Mouse (Mus musculus) hindbrain, postnatal 0 days (tissue): Measurements from ENCODE around the gene Msmb. TPM values are rescaled to one million over a fixed set of nuclear protein-coding genes. Genes with fewer than 3 reads are reported as not detected.

Source experiments
- ATAC-seq: fragments of 200-750 bp; cut with Nextera tagmentation; 2 replicates; pipeline ENCODE4 v1.8.0; 2017; ENCODE audit warnings: mild to moderate bottlenecking, moderate TSS enrichment, moderate library complexity
- DNase-seq: peaks from one replicate; pipeline ENCODE4 v3.0.0-alpha.2; 2015; ENCODE audit warnings: low spot score
- H3K27ac ChIP-seq: fragments of 300-500 bp; sonication (generic); 2 replicates; pipeline ENCODE4 v1.5.1; 2014; ENCODE audit warnings: mild to moderate bottlenecking
- H3K27me3 ChIP-seq: fragments of 300-500 bp; sonication (generic); 2 replicates; pipeline ENCODE4 v1.6.1; 2014; ENCODE audit warnings: low read length, mixed read lengths; ENCODE audit not compliant: insufficient read depth
- H3K36me3 ChIP-seq: fragments of 300-500 bp; sonication (generic); 2 replicates; pipeline ENCODE4 v1.6.1; 2014; ENCODE audit warnings: low read length, mixed read lengths; ENCODE audit not compliant: insufficient read depth
- H3K4me1 ChIP-seq: fragments of 300-500 bp; sonication (generic); 2 replicates; pipeline ENCODE4 v1.6.1; 2014; ENCODE audit warnings: antibody characterized with exemption, low read length, mixed read lengths; ENCODE audit not compliant: insufficient read depth
- H3K4me2 ChIP-seq: fragments of 300-500 bp; sonication (generic); 2 replicates; pipeline ENCODE4 v1.6.1; 2014; ENCODE audit warnings: low read depth, mild to moderate bottlenecking, low read length, moderate library complexity, mixed read lengths
- H3K4me3 ChIP-seq: fragments of 300-500 bp; sonication (generic); 2 replicates; pipeline ENCODE4 v1.5.1; 2014; ENCODE audit warnings: low read length
- H3K9ac ChIP-seq: fragments of 300-500 bp; sonication (generic); replicated peaks from 2 replicates; pipeline ENCODE4 v1.6.1; 2014; ENCODE audit warnings: mild to moderate bottlenecking, low read length, moderate library complexity, mixed read lengths
- H3K9me3 ChIP-seq: fragments of 300-500 bp; sonication (generic); 2 replicates; pipeline ENCODE4 v1.6.1; 2016; ENCODE audit warnings: low read length, mixed read lengths
- CTCF ChIP-seq: IDR thresholded peaks from 2 replicates; pipeline ENCODE4 v1.5.1; 2016; ENCODE audit warnings: antibody characterized with exemption, control low read depth, low read depth
- WGBS: fragments of 180-500 bp; shearing (Covaris S2); extraction: QIAGEN DNeasy Blood & Tissue Kit; methylation state at CpG from one replicate; pipeline ENCODE4 v1.1.7; 2014; 5-methylcytosine and 5-hydroxymethylcytosine counted together
- polyA plus RNA-seq: library from polyadenylated mRNA; unstranded; fragments of >200 nt; fragmentation: Nextera tagmentation; extraction: Ambion mirVana; gene quantifications from 2 replicates; pipeline ENCODE4 v1.2.1, GENCODE M21; 2015
- total RNA-seq: library from RNA; depleted of rRNA; stranded (reverse); fragments of >200 nt; gene quantifications from 2 replicates; pipeline ENCODE4 v1.2.3, GENCODE M21; 2014

Gene Msmb
- total and polyA plus RNA-seq, 2 experiments from 2014 or later, result not detected

- H3K4me1 ChIP-seq, result 0 out of 2 replicates have a peak, but pooled peaks cover 5% of the 10 kb centered on the region
- DNase-seq, result no peak
- H3K9ac ChIP-seq, result no peak overlapping the region
- TF ChIP-seq CTCF, result no peak
- H3K36me3 ChIP-seq, result no peaks in the 10 kb centered on the region
- H3K4me2 ChIP-seq, result no peak overlapping the region
- WGBS, result 92% methylated on average over 8 of the region's 8 CpGs
- no peak for ATAC-seq
- H3K9me3 ChIP-seq, result no peaks in the 10 kb centered on the region
- no peaks in the 10 kb centered on the region for H3K27me3 ChIP-seq
- H3K27ac ChIP-seq, result no peak overlapping the region
- H3K4me3 ChIP-seq, result no peak overlapping the region
Measured at GRCm38 (mm10) chr14:32164173-32165051, 22.6 kb downstream of the Msmb start.

GRCm38 (mm10) chr14:32165278-32166061 lies 23.6 kb downstream of the Msmb start:
- H3K4me1 ChIP-seq, result 0 out of 2 replicates have a peak, but pooled peaks cover 5% of the 10 kb centered on the region
- H3K27ac ChIP-seq, result peak overlapping the region; percentile 65; the same call in 1 of the 2 replicates
- H3K27me3 ChIP-seq, result no peaks in the 10 kb centered on the region
- WGBS, result under 1% methylated on average over 41 of the region's 42 CpGs
- no peaks in the 10 kb centered on the region for H3K9me3 ChIP-seq
- peak; percentile 78 for DNase-seq
- peak overlapping the region; percentile 56 for H3K9ac ChIP-seq
- peak overlapping the region; percentile 98 for H3K4me2 ChIP-seq
- peak; percentile 81 for ATAC-seq
- no peaks in the 10 kb centered on the region for H3K36me3 ChIP-seq
- TF ChIP-seq CTCF, result no peak
- peak overlapping the region; percentile 49 for H3K4me3 ChIP-seq

DNA sequence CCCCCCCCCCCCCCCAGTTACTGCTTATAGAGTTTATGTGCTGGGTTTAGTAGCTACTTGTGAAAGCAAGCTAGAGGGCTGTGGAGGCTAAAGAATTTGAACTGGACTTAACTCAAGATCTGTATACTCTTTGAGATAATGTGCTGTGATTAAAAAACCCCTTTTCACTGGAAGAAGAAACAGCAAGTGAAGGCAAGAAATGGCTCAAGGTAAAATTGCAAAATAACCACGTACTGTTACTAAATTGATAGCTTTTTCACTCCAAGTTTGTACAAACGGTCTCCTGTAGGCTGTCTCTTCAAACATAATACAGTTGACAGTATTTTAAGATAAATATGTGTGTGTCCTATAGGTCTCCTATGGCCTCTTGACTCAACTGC lies 24.2 kb downstream of the Msmb start:
- Histone ChIP-seq H3K36me3 (no peaks in the 10 kb centered on the region), H3K9me3 (no peaks in the 10 kb centered on the region), H3K27me3 (no peaks in the 10 kb centered on the region), H3K27ac (no peak overlapping the region), H3K4me2 (peak overlapping the region; percentile 98), H3K4me3 (peak overlapping the region; percentile 49; the same call in 1 of the 2 replicates), H3K9ac (no peak overlapping the region), H3K4me1 (0 out of 2 replicates have a peak, but pooled peaks cover 5% of the 10 kb centered on the region)
- no peak for TF ChIP-seq CTCF
- no peak for DNase-seq
- ATAC-seq, result no peak
- WGBS, result 70% methylated on average over 2 of the region's 2 CpGs

DNA sequence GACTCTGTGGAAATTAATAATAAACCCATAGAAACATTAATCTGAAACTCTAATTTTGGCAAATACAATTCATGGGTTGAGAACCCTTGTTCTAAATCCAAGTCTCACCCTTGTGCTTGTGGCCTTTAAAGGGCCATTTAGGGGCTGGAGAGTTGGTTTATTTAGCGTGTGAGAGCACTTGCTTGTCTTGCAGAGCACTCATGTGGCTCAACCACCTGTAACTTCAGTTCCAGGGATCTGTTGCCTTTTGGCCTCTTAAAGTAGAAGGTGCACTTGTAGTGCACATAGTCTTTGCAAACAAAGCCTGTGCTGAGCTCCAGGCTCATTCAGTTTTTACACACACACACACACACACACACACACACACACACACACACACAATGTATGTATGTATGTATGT lies 25.0 kb downstream of the Msmb start:
- no peak overlapping the region for H3K9ac ChIP-seq
- H3K27ac ChIP-seq, result no peak overlapping the region
- no peak overlapping the region for H3K4me2 ChIP-seq
- H3K27me3 ChIP-seq, result no peaks in the 10 kb centered on the region
- no peak for DNase-seq
- TF ChIP-seq CTCF, result no peak
- no peak for ATAC-seq
- no peaks in the 10 kb centered on the region for H3K9me3 ChIP-seq
- WGBS, result 82% methylated on average over 1 of the region's 1 CpGs
- H3K4me3 ChIP-seq, result no peak overlapping the region
- no peaks in the 10 kb centered on the region for H3K36me3 ChIP-seq
- 0 out of 2 replicates have a peak, but pooled peaks cover 5% of the 10 kb centered on the region for H3K4me1 ChIP-seq

- 94% methylated on average over 5 of the region's 5 CpGs for WGBS
Measured at GRCm38 (mm10) chr14:32167326-32167725, 25.5 kb downstream of the Msmb start.

DNA sequence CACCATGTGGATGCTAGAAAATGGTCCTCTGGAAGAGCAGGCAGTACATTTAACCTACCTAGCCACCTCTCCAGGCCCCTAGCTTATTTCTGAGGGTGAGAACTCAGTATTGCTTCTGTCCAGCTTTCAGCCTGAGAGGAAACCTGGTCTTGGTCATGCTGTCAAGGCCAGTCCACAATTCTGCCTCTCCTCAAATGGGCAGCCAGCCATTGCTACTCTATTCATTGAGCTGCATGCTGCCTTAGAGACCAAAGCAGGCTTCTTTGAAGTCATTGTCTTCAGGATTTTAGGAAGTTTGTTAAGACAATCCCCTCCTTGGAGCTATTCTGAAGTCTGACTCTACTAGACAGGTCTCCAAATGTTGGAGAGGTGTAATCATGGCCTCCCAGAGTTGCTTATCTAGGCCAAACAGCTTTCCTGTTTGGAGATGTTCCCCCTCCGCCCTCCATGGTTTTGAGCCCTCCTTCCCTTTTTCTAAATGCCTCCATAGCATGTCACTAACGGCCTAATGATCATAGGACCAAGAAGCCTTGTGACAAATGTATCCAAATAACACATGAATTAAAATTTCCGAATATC lies 26.9 kb downstream of the Msmb start:
- H3K9ac ChIP-seq, result no peak overlapping the region
- no peaks in the 10 kb centered on the region for H3K9me3 ChIP-seq
- H3K4me3 ChIP-seq, result no peak overlapping the region
- TF ChIP-seq CTCF, result no peak
- H3K27me3 ChIP-seq, result no peaks in the 10 kb centered on the region
- 77% methylated on average over 3 of the region's 3 CpGs for WGBS
- DNase-seq, result peak; percentile 32
- no peak overlapping the region for H3K4me2 ChIP-seq
- ATAC-seq, result no peak
- H3K36me3 ChIP-seq, result peaks cover 6% of the 10 kb centered on the region; the same call in 1 of the 2 replicates
- no peak overlapping the region for H3K27ac ChIP-seq
- 0 out of 2 replicates have a peak, but pooled peaks cover 5% of the 10 kb centered on the region for H3K4me1 ChIP-seq

More at GRCm38 (mm10) chr14:32167326-32167725, 25.5 kb downstream of the Msmb start:
- Histone ChIP-seq H3K4me3 (no peak overlapping the region), H3K9me3 (no peaks in the 10 kb centered on the region), H3K36me3 (no peaks in the 10 kb centered on the region), H3K27me3 (no peaks in the 10 kb centered on the region), H3K9ac (no peak overlapping the region), H3K27ac (no peak overlapping the region), H3K4me2 (no peak overlapping the region), H3K4me1 (0 out of 2 replicates have a peak, but pooled peaks cover 5% of the 10 kb centered on the region)
- no peak for DNase-seq
- TF ChIP-seq CTCF, result no peak
- no peak for ATAC-seq
